Mouse (Mus musculus): ENCODE results near the gene Cd300lf.

- TF ChIP-seq POLR2A (IDR thresholded peaks at IDR 0.05; ENCODE audit: borderline replicate concordance, insufficient read depth, low read length) (no peak), CTCF (IDR thresholded peaks at IDR 0.05; ENCODE audit: borderline replicate concordance, insufficient read depth, low read depth, low read length) (no peak)
Observed at GRCm38 (mm10) chr11:115086213-115086612, 47.6 kb downstream of the Cd300lf start.

Measured in cerebellum, adult 2 months (tissue).